Mouse (Mus musculus) CH12.LX (cell line): ENCODE data around the gene Kcnj5.

Experiments
- BHLHE40 ChIP-seq: IDR thresholded peaks from 2 replicates; pipeline ENCODE4 v1.6.1; 2011; ENCODE audit warnings: mild to moderate bottlenecking, low read depth, low read length, improper control_type of control experiment
- CTCF ChIP-seq, 2 experiments: IDR thresholded peaks in 1 of 2; conservative IDR thresholded peaks in 1 of 2; 2 replicates each; pipeline ENCODE4 v1.5.1; 2011 to 2012; ENCODE audit warnings: low read depth in 2 of 2, low read length in 2 of 2, improper control_type of control experiment in 1 of 2, inconsistent platforms in 1 of 2, mild to moderate bottlenecking in 1 of 2, moderate library complexity in 1 of 2
- EP300 ChIP-seq: IDR thresholded peaks from 2 replicates; pipeline ENCODE4 v1.6.1; 2011; ENCODE audit warnings: low read length, improper control_type of control experiment
- KAT2A ChIP-seq: IDR thresholded peaks from 2 replicates; pipeline ENCODE4 v1.6.1; 2012; ENCODE audit warnings: low read length, improper control_type of control experiment, inconsistent platforms; ENCODE audit not compliant: insufficient replicate concordance
- MAFK ChIP-seq: IDR thresholded peaks from 2 replicates; pipeline ENCODE4 v1.6.1; 2011; ENCODE audit warnings: low read length, improper control_type of control experiment; ENCODE audit not compliant: insufficient replicate concordance
- MAX ChIP-seq: IDR thresholded peaks from 2 replicates; pipeline ENCODE4 v1.6.1; 2011; ENCODE audit warnings: low read length, improper control_type of control experiment
- MYC ChIP-seq: IDR thresholded peaks from 2 replicates; pipeline ENCODE4 v1.6.1; 2011; ENCODE audit warnings: low read depth, mild to moderate bottlenecking, improper control_type of control experiment, low read length
- POLR2A ChIP-seq: IDR thresholded peaks from 2 replicates; pipeline ENCODE4 v1.6.1; 2011; ENCODE audit warnings: low read depth, mild to moderate bottlenecking, improper control_type of control experiment, low read length
- TBP ChIP-seq: conservative IDR thresholded peaks from 2 replicates; pipeline ENCODE4 v1.6.1; 2011; ENCODE audit warnings: low read depth, low read length, improper control_type of control experiment
- ZC3H11A ChIP-seq: IDR thresholded peaks from 2 replicates; pipeline ENCODE4 v1.6.1; 2012; ENCODE audit warnings: low read depth, mild to moderate bottlenecking, inconsistent platforms, low read length, improper control_type of control experiment
- ZKSCAN1 ChIP-seq: IDR thresholded peaks from 2 replicates; pipeline ENCODE4 v1.6.1; 2012; ENCODE audit warnings: low read depth, inconsistent platforms, low read length, improper control_type of control experiment, borderline replicate concordance
- ZNF384 ChIP-seq: IDR thresholded peaks from 2 replicates; pipeline ENCODE4 v1.6.1; 2012; ENCODE audit warnings: low read depth, low read length, improper control_type of control experiment, inconsistent platforms

DNA sequence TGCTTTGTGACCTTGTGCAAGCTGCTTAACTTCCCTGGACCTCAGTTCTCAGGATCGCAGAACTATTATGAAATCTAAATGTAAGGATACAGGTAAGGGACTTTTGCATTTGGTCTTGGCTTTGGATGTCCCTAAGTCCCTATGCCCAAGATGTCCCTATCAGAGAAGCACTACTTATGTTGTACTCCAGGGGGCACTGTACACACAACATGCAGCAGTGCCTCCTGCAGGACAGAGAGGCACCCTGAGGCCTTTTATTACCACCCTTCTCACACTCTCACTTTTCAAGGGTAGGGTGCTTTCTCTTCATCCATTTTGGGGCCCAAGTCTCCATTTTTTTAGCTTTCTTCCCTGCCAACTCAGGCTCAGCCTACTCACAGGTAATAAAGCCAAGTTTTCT lies 44.0 kb upstream of the Kcnj5 start:
- TF ChIP-seq MAX (no peak), POLR2A (no peak), CTCF (conservative IDR thresholded peaks at IDR 0.05 in 1 of 2, IDR thresholded peaks at IDR 0.05 in 1 of 2; ENCODE audit: low read depth in 2 of 2, low read length in 2 of 2) (peak; percentile 77 to 100), BHLHE40 (no peak), TBP (no peak), MYC (no peak), EP300 (no peak), ZNF384 (no peak), ZC3H11A (no peak), ZKSCAN1 (no peak), KAT2A (no peak), MAFK (no peak)
